Mouse (Mus musculus) cerebellum, postnatal 14 days (tissue): ENCODE measurements at regions not wholly inside any gene's neighbourhood (a gene's known extent, or its start where the extent isn't known, plus 50 kb on each side); places are given as distances from the start of the nearest gene placed in this dataset.

Experiments used
- DNase-seq, 2 experiments: peaks; one replicate each; pipeline ENCODE4 v3.0.0; 2021; ENCODE audit warnings: mixed read lengths in 2 of 2

DNA sequence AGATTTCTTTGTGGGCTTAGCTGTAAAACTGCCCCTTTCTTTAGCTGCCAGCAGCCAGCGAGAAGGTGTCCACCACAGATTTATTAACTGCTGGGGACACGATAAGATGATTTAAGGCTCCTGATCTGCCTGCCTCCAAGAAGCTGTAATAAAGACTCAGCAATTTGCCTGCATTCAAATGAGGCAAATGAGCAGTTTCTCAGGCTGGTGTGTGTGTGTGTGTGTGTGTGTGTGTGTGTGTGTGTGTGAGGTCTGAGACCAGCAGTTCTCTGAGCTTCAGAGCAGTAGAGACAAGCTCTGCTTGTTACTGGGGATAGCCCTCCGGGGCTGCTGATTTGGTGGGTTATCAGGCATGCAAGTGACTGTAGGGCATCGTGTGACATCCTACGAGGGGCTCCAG, 139.2 kb upstream of the Lrfn2 start:
- no peak for DNase-seq

DNA sequence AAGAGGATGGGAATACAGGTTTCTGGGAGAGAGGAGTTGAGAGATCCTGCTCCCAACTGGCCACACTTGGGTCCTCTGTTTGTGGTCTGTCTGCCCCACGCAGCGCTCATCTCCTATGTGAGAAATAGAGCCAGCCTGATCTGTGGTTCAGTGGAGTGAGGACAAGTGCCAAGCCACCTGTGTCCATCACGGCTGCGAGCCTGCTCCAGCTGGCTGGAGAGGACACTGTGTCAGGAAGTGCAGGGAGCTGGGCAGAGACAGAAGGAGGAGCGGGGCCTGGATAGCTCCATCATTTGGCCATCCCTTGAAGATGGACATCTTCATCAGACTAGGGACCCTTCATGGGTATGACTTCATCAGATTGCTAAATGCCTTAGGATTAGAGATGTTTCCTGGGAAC, 136.4 kb upstream of the Lrfn2 start:
- DNase-seq: peak; percentile 44 to 59

DNA sequence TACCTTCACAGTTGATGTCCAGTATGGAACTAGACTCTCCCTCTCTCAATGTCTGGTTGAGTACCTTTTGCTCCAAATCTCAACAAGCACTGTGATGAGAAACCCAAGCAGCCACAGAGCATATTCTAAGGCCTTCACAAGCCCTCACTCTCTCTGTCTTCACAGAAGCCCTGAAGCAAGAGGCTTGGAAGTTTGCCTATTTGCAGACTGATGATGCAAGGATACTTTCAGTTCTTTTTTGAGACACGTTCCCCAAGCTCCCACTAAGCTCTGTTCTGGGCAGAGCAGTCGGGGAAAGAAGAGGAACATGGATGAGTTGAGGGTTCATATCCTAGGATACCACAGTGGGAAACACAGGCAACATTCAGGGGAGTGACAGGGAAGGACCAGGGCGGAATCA, 134.0 kb upstream of the Lrfn2 start:
- DNase-seq: no peak

DNA sequence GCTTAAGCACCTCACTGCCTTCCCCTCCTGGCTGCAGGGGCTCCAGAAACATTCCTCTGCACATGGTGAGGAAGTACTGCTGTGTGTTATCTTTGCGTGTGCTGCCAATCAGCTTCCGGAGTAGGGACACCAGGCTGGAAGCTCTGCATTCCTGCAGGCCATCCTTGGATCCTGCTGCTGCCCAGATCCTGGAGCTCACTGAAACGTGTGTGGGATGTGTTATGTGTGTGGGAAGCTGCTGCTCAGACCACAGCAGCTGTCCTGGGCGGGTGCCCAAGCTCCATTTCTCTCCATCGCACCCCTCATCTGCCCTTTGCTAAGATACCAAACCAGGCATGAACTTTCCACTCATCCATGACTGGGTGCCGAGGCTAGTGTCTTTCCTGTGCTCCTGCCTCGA, 129.5 kb upstream of the Lrfn2 start:
- no peak for DNase-seq

DNA sequence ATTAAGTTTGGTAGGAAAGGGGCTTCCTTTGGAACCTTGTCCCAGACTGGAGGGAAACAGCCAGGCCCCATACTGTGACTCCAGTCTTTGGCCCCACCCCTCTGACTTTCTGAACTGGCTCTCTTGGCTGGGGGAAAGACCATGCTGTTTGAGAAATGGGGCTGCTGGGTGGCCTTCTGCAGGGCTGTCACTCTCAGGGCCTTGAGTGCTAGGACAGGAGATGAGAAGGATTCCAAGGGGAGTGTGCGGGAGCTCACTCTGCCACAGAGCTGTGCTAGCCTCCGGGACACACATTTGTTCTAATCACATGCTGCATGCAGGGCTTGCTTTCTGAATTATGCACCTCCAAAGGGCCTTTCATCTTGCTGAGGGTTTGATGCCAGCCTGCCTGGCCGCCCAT, 124.3 kb upstream of the Lrfn2 start:
- DNase-seq: peak in 1 of 2 experiments; percentile 37

DNA sequence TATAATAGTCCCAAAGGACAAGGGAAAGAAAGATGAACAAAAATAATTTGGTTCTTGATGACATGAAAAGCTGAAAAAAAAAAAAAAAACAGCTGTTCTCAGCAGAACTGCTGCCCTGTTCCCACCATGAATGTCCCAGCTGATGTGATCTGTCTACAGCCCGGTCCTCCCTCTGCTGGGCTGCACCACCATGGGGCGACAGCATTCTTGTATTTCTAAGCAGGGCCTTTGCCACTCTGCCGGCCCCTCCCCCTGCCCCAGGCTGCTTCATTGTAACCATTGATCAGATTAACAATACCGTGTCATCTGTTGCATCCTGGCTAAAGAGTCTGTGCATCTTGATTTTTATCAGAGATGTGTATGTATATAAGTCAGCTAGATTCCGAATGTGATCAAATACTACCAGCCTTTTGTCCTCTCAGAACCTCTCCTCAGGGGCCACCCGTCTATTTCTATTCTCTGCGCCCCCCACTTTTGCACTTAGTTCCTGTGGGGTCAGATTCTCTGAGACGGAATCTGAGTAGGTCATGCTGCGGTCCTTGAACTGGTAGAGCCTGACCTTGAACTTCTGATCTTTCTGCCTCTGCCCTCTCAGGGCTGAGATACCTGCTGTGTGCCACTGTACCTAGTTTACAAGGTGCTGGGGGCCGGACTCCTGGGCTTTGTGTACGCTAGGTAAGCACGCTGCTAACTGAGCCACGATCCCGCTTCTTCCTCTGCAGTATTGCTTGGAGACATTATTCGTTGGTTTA, 117.2 kb upstream of the Lrfn2 start:
- DNase-seq: no peak

DNA sequence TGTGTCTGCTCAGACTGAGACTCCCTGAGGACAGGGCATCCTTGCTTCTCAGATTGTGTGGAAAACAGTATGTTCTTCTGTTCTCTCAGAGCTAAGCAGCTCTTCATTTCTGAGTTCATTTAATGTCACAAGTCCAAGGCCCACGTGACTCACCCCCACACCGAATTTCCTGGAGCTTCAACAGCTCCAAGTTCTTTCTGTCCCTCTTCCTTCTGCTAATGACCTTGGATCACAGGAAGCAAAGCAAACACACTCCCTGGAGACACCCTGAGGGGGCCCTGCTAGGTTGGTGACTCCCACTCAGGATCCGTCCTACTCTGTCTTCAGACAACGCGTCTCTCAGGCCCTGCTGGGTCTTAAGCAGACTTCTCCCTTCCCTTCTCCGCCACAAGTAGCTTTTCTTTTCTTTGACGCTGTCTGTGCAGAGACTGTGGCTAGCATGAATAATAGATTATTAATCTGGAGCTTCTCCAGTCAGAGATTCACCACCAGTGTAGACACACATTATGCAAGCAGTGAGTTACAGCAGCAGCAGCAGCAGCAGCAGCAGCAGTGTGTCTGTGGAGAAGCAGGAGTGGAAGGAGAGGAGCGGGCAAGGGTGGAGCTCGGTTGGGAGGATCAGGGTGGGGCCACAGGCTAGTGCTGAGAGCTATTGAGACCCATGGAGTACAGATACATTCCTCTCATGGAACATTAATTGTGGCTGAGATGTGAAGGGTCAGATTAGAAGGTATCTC, 115.4 kb upstream of the Lrfn2 start:
- DNase-seq: no peak

DNA sequence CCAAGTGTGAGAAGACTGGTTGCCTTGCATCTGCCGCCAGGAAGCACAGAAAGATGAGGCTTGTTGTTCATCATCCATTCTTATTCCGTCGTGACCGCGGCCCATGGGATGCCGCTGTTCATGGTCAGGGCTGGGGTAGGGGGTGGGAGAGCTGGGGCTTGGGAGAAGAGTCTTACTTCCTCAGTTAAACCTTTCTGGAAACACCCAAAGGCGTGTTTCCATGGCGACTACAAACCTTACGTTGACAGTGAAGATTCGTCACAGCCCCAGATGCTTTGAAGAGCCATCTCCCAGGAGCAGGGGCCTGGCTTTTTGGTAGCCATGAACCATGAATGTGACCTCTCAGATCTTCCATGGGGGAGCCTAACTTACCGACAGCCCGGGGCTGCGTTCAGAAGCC, 114.6 kb upstream of the Lrfn2 start:
- no peak for DNase-seq

DNA sequence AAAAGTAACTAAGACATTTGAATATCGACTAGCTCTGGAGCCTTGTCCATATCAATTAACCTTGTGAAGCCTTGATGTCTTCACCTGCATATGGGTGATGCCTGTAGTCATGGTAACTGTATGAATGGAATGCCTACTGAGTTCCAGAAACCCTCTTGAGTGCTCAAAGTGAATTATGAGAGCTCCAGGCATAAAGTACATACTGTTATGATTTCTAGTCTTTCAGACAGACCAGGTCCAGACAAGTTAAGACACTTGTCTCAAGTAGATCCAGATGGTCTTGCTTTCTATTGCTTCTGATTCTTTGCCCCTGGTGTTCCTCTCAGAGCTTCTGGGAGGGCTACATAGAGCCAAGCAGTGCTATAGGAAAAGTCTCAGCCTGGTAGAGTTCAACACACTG, 112.5 kb upstream of the Lrfn2 start:
- no peak for DNase-seq

DNA sequence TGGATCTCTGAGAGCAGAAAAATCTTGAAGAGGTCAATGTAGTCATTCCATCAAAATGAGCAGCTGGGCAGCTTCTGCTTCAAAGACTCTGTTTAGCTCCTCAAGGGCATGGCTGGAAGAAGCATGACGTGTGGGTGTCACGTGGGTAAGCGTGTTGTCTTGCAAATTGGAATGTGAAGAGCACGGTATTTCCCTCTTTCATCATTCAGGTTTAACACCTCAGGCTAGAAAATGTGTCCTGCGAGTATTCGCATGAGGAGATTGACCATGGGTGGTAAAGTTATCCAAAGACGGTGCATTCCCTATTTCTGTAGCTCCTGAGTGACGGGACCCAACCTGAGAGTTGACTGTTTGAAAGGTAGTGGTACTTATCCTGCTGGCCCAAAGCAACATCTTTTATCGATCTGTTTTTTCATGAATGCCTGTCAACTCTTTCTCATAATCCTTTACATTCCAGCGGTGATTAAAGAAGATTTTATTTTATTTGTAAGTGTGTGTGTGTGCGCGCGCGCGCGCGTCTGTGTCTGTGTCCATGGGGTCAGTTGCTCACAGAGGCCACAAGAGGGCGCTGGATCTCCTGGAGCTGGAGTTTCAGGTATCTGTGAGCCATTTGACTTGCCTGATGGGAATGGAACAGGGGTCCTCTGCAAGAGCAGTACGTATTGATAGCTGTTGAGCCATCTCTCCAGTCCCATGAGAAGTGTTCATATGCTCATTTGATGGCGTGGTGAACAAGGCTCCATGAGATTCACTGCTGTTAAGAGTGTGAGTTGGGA, 109.9 kb upstream of the Lrfn2 start:
- no peak for DNase-seq

DNA sequence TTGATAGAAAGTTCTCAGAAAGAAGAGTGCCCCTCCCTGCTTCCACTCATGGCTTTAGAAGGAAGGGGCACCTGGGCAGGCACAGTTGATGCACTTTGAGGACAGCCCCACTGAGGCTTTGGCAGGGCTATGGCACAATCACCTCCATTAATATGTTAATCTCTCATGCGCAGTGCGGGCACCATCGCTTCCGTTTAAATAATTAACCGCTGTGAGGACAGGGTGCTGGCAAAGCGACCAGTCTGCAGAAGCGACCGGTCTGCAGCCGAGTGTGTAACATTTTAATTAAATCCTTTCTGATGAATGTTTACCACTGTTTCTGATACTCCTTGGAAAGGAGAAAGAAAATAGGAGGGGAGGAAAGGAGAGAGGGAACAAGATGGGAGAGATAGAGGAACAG, 108.3 kb upstream of the Lrfn2 start:
- peak in 1 of 2 experiments; percentile 15 for DNase-seq

DNA sequence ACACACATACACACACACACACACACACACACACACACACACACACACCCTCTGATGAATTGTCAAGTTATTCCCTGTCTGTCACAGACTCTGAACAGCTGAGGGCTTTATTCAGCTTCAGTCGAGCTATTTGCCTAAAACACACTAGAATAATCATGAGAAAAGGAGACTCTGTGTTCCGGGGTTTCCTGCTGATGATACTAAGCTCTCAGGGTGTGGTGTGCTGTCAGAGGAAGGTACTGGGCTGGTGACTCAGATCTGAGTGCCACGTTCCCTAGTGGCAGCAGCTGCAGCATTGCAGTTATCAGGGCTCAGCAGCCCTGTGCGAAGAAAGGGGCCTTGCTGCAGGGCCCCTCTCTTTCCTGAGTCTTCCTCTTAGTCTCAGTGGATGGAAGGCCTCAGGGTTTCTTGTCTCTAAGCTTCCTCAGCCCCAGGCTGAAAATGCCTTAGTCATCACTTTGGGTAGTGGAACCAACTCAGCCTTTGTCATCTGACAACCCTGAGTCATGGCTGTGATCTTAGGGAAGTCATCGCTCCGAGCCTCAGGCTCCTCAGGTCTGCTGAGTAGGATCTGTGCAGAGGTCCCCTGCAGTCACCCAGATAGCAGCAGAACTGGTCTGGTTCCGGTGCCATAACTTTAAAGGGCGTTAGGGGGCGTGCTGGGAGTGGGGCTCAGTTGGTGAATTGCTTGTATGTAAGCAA, 106.8 kb upstream of the Lrfn2 start:
- DNase-seq: no peak

DNA sequence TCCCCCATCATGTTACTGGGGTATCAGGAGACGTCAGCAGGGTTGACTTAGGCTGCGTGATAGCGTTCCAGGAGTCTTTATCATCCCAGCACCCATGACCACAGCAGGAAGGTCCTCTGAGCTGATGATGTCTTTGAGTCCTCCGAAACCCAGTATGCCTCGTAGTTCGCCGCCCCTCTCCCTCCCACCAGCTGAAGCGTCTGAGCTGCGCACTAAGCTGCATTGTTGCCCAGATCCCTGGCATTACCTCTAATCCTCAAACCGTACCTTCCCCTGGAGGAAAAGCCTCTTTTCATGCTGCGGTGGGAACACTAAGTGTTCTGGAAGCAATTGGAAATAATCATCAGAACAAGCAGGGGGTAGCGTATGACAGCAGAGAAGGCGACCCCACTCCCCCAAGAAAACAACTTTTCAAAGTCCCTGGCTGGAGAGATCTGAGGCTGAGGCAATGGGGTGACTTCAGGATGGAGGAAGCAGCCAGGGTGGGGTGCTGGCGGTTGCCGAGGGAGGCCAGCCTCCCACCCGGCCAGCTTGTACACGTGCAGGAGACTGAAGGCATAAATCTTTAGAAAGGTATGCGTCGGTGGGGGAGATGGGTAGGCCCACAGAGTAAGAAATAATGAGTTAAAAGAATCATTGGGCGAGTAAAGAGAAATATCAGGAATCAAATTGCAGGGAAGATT, 93.7 kb upstream of the Lrfn2 start:
- DNase-seq: no peak

DNA sequence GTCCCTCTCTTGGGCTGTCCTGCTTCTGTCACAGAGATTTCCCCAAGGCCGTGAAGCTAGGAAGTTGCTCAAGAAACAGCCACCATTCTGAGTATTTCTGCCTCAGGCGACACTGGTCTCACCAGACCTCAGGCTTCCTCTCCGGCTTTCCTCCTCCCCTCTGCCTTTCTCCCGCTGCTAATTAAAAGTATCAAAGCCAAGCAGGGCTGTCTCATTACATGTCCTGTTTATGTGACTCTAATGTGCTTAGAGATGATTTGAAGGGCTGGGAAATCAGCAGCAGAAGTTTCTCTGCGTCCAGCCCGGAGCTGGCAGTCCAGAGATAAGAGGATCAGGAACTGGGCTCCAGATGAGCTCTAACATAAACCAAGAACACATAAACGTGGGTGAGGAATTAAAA, 84.3 kb upstream of the Lrfn2 start:
- no peak for DNase-seq

DNA sequence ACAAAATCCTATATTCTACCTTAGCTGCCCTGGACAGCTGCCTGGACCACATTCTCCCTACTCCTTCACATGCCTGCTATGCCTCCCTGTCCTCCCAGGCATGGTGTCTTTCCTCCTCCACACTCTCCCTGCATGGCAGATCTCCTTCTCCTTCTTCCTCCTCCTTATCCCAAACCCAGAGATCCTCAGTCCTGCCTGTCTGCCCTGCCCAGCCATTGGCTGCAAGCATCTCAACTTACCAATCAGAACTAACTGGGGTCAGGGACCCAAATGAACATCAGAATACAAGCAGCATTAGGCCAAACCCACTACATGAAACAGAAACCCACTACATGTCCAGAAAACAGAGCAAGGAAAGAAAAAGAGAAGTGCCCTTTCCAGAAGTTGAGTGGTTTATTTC, 81.3 kb upstream of the Lrfn2 start:
- DNase-seq: no peak

DNA sequence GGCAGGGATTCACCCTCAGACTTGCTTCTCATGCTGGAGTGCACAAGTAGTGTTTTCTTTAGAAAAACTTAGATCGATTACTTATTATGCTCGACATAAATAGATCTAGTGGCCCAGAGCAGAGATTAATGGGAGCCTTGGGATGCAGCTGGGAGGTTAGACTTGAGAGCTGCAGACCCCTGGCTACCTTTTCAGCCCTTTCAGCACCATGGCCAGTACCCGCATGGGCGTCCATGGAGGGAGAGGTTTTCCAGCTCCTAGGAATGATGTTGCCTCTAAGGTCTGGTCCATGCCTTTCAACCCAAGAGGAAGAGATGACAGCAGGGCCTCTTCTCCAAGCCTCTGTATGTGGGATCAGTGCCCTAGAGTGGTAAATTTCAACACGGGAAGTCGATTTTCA, 73.3 kb upstream of the Lrfn2 start:
- no peak for DNase-seq

DNA sequence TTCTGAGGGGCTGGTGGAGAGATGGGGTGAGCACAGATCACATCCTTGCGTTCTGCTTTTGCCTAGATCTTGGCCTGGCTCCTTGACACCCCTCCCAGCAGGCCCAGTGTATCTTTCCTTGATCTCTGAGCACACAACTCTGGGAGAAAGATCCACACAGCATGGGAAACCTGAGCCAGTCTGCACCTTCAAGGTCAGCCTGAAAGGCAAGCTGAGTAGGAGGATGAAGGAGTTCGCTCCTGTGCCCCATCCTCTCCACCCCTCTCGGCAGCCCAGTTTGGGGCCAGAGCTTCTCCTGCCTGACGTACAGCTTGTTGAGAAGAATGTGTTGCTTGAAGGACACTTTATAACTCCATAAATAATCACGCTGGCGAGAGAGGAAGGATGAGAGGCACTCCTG, 61.7 kb upstream of the Lrfn2 start:
- no peak for DNase-seq

DNA sequence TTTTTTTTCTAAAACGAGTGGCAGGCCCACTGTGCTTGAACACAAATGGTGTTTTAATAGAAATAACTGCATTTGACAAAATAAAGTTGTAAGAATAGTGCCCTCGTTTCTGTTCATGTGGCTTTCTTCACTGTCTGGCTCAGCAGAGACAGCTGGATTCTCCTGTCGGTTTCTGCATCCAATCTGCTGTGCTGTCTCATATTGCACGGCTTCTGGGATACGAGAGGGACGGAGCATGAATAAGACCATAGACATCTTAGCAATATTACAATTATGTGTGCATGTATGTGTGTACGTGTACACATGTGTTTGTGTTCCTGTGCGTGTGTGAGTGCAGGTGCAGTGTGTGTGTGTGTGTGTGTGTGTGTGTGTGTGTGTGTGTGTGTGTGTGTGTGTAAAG, 54.7 kb upstream of the Lrfn2 start:
- no peak for DNase-seq

DNA sequence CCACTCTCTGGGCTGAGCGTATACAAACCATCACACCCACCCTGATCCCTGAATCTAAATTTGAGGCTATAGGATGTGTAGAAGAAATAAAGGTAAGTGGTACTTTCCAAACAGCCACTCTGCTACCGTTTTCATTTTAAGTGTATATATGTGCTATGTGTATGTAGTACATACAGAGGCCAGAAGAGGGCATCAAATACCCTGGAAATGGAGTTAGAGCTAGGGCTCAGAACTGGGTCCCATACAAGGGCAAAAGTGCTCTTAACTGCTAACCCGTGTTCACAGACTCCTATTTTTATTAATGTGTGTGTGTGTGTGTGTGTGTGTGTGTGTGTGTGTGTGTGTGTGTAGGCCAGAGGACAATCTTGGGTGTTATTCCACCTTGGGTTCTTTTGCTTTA, 51.6 kb upstream of the Lrfn2 start:
- no peak for DNase-seq

DNA sequence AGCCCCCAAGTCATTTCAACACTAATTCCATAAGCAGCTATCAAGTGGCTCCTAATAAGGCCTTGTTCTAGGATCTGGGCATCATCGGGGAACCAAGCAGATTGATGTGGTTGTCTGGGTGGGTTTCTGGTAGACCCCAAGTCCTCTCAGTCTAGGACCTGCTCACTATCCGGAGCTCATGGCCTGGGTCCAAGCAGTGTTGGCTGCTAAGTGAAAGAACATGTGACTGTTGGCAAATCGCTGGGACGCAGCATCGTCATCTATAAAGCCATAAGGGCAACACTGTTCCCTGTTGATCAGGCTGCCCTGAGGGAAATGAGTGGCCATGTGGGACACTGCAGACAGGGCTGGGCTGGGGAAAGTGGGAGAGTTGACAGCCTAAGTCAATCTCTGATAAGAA, 50.2 kb upstream of the Lrfn2 start:
- peak; percentile 27 to 56 for DNase-seq
